Mouse (Mus musculus) activated CD4-positive, CD25-positive, alpha-beta regulatory T cell, adult 9 weeks (primary cell): ENCODE data around the gene Ttc30a1. TPM values are rescaled to one million over a fixed set of nuclear protein-coding genes. Genes with fewer than 3 reads are reported as not detected.

Experiments used
- polyA plus RNA-seq: library from polyadenylated mRNA; unstranded; fragments of 100-300 nt; shearing (Covaris generic); gene quantifications from one replicate; pipeline ENCODE4 v1.2.1, GENCODE M21; 2017

The Ttc30a1 gene
- 1.4 TPM for polyA plus RNA-seq

GRCm38 (mm10) chr2:75981440-75982081 lies at the start of gene Ttc30a1:
Gene Ttc30a1, minus strand, starts transcription at chr2:75981967.

GRCm38 (mm10) chr2:75977752-75978368 lies 3.9 kb downstream of the Ttc30a1 start, which contains the start of gene Ttc30a2:
Gene Ttc30a2, minus strand, starts transcription at chr2:75978170.

GRCm38 (mm10) chr2:75938117-75939063 lies 43.4 kb downstream of the Ttc30a1 start, which contains the start of gene Ttc30b:
Gene Ttc30b, minus strand, starts transcription at chr2:75938585.

Other genes starting within 250 kb of the Ttc30a1 start
- gene Agps, start 149.8 kb downstream of the Ttc30a1 start, polyA plus RNA-seq: 8.9 TPM
- 2.8 TPM for gene Ttc30b, start 43.4 kb downstream of the Ttc30a1 start, polyA plus RNA-seq
- not detected for gene Ttc30a2, start 3.8 kb downstream of the Ttc30a1 start, polyA plus RNA-seq